Mouse (Mus musculus) liver, embryonic 14.5 days (tissue): ENCODE data around the gene Dpf1. TPM values are rescaled to one million over a fixed set of nuclear protein-coding genes. Genes with fewer than 3 reads are reported as not detected.

ENCODE experiments used
- ATAC-seq: fragments of 200-750 bp; cut with Nextera tagmentation; 2 replicates; pipeline ENCODE4 v1.8.0; 2017; ENCODE audit warnings: moderate number of reproducible peaks, mild to moderate bottlenecking, moderate library complexity; ENCODE audit not compliant: insufficient read depth
- DNase-seq, 3 experiments: peaks; one replicate each; pipeline ENCODE4 v3.0.0-alpha.2; 2012 to 2013; ENCODE audit warnings: low read depth in 3 of 3, low spot score in 3 of 3
- H3K27ac ChIP-seq: fragments of 300-500 bp; sonication (generic); 2 replicates; pipeline ENCODE4 v1.5.1; 2014; ENCODE audit warnings: moderate library complexity, mild to moderate bottlenecking, control low read depth, inconsistent platforms
- H3K27me3 ChIP-seq: fragments of 300-500 bp; sonication (generic); 2 replicates; pipeline ENCODE4 v1.6.1; 2014; ENCODE audit warnings: mild to moderate bottlenecking, low read length, moderate library complexity; ENCODE audit not compliant: control insufficient read depth, insufficient read depth
- H3K36me3 ChIP-seq: fragments of 300-500 bp; sonication (generic); replicated peaks from 2 replicates; pipeline ENCODE4 v1.6.1; 2014; ENCODE audit warnings: low read depth; ENCODE audit not compliant: control insufficient read depth, insufficient read depth
- H3K4me1 ChIP-seq, 2 experiments: fragments of 200-500 bp in 1 of 2; fragments of 300-500 bp in 1 of 2; sonication (generic) in 1 of 2; replicated peaks; 2 replicates each; pipeline ENCODE4 v1.6.1; 2012 to 2014; ENCODE audit warnings: antibody characterized with exemption in 1 of 2, inconsistent platforms in 1 of 2, low read length in 1 of 2; ENCODE audit not compliant: control insufficient read depth in 2 of 2, insufficient read depth in 2 of 2
- H3K4me2 ChIP-seq: fragments of 300-500 bp; sonication (generic); 2 replicates; pipeline ENCODE4 v1.6.1; 2014; ENCODE audit warnings: low read depth, mild to moderate bottlenecking, control low read depth, moderate library complexity
- H3K4me3 ChIP-seq, 2 experiments: fragments of 200-500 bp in 1 of 2; fragments of 300-500 bp in 1 of 2; sonication (generic) in 1 of 2; 2 replicates each; pipeline ENCODE4 v1.5.1; 2012 to 2014; ENCODE audit warnings: low read depth in 2 of 2, low read length in 2 of 2, mild to moderate bottlenecking in 2 of 2, control low read depth in 1 of 2, inconsistent platforms in 1 of 2, moderate library complexity in 1 of 2; ENCODE audit not compliant: insufficient read depth in 1 of 2
- H3K9ac ChIP-seq: fragments of 300-500 bp; sonication (generic); replicated peaks from 2 replicates; pipeline ENCODE4 v1.6.1; 2014; ENCODE audit warnings: mild to moderate bottlenecking, control low read depth, moderate library complexity
- H3K9me3 ChIP-seq: fragments of 300-500 bp; sonication (generic); 2 replicates; pipeline ENCODE4 v1.6.1; 2016; ENCODE audit warnings: low read length, mixed read lengths; ENCODE audit not compliant: control insufficient read depth
- CTCF ChIP-seq: IDR thresholded peaks from 2 replicates; pipeline ENCODE4 v1.5.1; 2016; ENCODE audit warnings: antibody characterized with exemption, low read depth, control low read depth
- EP300 ChIP-seq: IDR thresholded peaks from 2 replicates; pipeline ENCODE4 v1.6.1; 2016; ENCODE audit warnings: antibody characterized with exemption, low read depth
- WGBS: fragments of 180-500 bp; shearing (Covaris S2); extraction: QIAGEN DNeasy Blood & Tissue Kit; methylation state at CpG from one replicate; pipeline ENCODE4 v1.1.7; 2014; ENCODE audit not compliant: insufficient replicate concordance; 5-methylcytosine and 5-hydroxymethylcytosine counted together
- polyA plus RNA-seq, 2 experiments: library from polyadenylated mRNA; depleted of rRNA in 1 of 2; stranded (reverse) in 1 of 2; unstranded in 1 of 2; fragments of >200 nt; fragmentation: Nextera tagmentation in 1 of 2; extraction: Ambion mirVana in 1 of 2; gene quantifications; 2 replicates each; pipeline versions ENCODE4 v1.2.1 to v1.2.3; 2012 to 2014

The Dpf1 gene
- polyA plus RNA-seq, 2 experiments: 0.81 to 1.0 TPM

DNA sequence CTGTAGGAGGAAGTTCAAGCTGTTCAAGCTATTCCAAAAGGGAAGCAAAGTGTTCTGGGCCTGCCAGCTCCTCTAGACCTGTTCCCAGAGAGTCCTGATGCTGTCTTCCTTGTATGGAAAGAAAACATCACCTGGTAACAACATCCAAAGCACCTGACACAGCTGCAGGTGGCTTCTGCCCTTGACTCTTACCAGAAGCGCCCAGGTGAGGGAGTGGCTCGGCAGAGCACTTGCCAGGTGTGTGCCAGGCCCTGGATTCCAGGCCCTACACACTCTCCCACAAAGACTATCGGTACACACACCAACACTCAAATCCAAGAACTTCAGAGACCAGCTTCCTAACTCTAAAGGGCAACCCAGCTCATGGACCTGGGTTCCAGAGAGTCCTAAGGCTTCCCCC, 39.9 kb upstream of the Dpf1 start:
- 75% methylated on average over 3 of the region's 3 CpGs for WGBS
- Histone ChIP-seq H3K27me3 (no peaks in the 10 kb centered on the region), H3K36me3 (no peaks in the 10 kb centered on the region), H3K4me3 (no peak overlapping the region), H3K9ac (no peak overlapping the region), H3K4me1 (no peaks in the 10 kb centered on the region), H3K4me2 (no peak overlapping the region), H3K9me3 (no peaks in the 10 kb centered on the region), H3K27ac (no peak overlapping the region)
- ATAC-seq: no peak
- DNase-seq: no peak
- TF ChIP-seq CTCF (no peak), EP300 (no peak)

DNA sequence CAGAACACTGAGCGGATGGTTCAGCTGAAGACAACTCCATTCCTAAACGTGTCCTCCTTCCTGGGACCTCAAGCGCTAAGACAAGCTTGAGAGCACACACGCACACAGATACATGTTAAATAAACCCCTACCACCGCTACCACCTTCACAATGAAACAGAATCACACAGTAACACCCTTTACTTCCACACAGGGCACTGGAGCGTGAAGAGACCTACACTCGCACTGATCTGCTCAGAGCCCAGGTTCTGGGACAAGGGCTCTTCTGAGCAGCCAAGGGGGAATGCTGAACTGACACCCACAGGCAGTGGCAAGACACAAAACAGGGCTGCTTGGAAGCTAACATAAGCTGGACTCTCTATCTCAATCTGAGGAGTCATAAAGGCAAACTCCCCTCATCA, 38.1 kb upstream of the Dpf1 start:
- TF ChIP-seq EP300 (no peak), CTCF (no peak)
- H3K9me3 ChIP-seq: no peaks in the 10 kb centered on the region
- no peaks in the 10 kb centered on the region for H3K4me1 ChIP-seq
- 76% methylated on average over 7 of the region's 7 CpGs for WGBS
- ATAC-seq: no peak
- H3K4me3 ChIP-seq: no peak overlapping the region
- H3K27me3 ChIP-seq: no peaks in the 10 kb centered on the region
- H3K36me3 ChIP-seq: no peaks in the 10 kb centered on the region
- H3K27ac ChIP-seq: no peak overlapping the region
- no peak overlapping the region for H3K4me2 ChIP-seq
- no peak overlapping the region for H3K9ac ChIP-seq
- DNase-seq: no peak

DNA sequence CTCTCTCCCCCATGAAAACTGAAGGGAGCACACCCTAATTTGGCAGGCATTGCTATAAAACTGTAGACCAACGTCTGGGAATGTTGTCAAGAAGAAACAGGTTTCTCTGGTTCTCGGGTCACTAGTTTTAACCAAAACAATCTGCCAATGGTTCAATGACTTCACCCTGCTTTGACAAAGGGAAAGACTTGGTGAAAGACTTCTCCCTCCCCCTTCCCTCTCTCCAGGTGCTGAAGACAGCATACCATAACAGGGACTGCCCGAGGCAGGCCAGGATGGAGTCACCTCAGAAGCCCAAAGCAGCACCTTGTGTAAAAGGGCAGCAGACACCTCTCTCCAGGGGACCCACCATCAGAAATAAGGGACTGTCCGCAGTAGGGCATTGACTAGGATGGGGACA, 36.8 kb upstream of the Dpf1 start:
- TF ChIP-seq EP300: no peak
- no peak for TF ChIP-seq CTCF
- Histone ChIP-seq H3K4me2 (no peak overlapping the region), H3K9ac (no peak overlapping the region), H3K27ac (no peak overlapping the region), H3K9me3 (no peaks in the 10 kb centered on the region), H3K4me3 (no peak overlapping the region), H3K27me3 (no peaks in the 10 kb centered on the region), H3K4me1 (no peaks in the 10 kb centered on the region), H3K36me3 (no peaks in the 10 kb centered on the region)
- ATAC-seq: no peak
- WGBS: 71% methylated on average over 4 of the region's 4 CpGs
- no peak for DNase-seq

DNA sequence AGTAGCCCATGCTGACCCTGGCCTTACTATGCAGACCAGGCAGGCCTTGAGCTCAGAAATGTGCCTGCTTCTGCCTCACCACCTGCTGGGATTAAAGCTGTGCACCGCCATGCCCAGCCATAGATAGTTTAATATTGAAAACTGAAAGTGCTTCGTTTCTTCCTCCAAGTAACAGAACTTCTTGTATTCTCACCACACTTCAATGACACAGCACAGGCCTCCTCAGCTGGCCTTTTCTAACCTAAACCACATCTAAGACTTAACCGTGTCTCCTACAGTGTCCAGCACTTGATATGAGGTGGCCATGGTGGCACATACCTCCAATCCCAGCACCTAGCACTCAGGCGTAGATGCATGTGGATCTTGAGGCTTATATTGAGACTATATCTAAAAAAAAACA, 33.3 kb upstream of the Dpf1 start:
- Histone ChIP-seq H3K4me2 (no peak overlapping the region), H3K9ac (no peak overlapping the region), H3K27ac (no peak overlapping the region), H3K4me3 (no peak overlapping the region), H3K4me1 (no peaks in the 10 kb centered on the region), H3K9me3 (no peaks in the 10 kb centered on the region), H3K36me3 (no peaks in the 10 kb centered on the region), H3K27me3 (no peaks in the 10 kb centered on the region)
- DNase-seq: no peak
- no peak for ATAC-seq
- TF ChIP-seq EP300 (no peak), CTCF (no peak)
- WGBS: 68% methylated on average over 4 of the region's 4 CpGs

DNA sequence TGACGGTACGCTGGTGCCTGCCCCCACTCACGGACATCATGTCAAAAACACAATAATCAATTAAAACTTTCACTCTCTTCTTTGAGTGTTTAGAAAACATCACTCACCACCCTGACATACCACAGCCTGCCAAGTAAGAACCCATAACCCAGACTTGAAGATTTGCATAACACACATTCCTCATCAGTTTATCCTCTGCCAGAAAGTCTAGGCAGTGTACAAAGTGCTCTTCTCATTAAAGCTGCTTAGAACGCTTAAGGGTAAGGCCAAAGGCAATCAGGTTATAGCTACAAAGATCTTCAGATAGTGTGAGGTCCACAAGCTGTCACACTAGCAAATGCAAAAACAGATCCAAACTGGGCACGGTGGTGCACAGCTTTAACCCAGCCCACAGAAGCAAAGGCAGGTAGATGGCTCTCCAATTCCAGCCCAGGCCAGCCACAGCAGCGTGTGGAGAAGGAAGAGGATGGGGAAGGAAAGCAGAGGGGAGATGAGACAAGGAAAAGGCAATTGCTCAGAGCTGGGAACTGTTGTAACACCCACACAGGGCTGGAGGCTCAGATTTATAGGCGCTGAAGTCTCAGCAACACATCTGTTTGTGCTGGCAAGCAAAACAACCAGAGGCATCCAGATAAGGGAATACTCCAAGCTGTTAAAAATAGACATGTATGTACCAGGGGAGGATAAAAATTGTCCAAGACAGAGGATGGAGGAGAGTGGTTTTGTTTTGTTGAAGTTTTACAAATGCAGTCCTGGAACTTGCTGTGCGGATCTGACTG, 31.9 kb upstream of the Dpf1 start:
- 60% methylated on average over 8 of the region's 8 CpGs for WGBS

More for the DNA sequence above, 31.9 kb upstream of the Dpf1 start:
- no peaks in the 10 kb centered on the region for H3K36me3 ChIP-seq
- no peak for TF ChIP-seq EP300
- no peak for TF ChIP-seq CTCF
- no peaks in the 10 kb centered on the region for H3K4me1 ChIP-seq
- DNase-seq: no peak
- no peak for ATAC-seq
- no peak overlapping the region for H3K4me2 ChIP-seq
- no peaks in the 10 kb centered on the region for H3K9me3 ChIP-seq
- H3K27ac ChIP-seq: no peak overlapping the region
- no peaks in the 10 kb centered on the region for H3K27me3 ChIP-seq
- no peak overlapping the region for H3K9ac ChIP-seq
- H3K4me3 ChIP-seq: no peak overlapping the region
